Mouse (Mus musculus): Measurements from ENCODE around the gene Ahnak. TPM values are rescaled to one million over a fixed set of nuclear protein-coding genes. Genes with fewer than 3 reads are reported as not detected.

Ahnak gene
- total and polyA plus RNA-seq, 3 experiments, result 1.2 to 2.2 TPM; not detected in 1

DNA sequence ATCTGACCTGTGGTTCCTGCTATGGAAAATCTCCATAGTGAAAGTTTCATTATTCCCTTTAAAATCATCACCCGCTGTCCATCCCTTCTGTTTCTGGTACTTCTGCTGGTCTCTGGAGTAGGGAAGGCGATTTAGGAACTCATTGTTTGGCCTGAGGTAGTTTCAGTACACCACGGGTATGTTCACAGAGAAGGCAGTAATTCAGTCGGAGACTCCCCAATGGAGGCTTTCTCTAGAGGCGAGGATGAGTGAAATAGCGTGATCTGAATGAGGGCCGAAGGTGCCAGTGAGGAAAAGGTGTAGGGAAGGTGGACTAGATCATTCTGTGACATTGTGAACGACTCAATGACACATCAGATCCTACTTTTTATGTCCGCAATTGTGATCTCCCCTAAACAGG lies 34.9 kb upstream of the Ahnak start:
- peak; percentile 43 for DNase-seq (ENCODE audit: low read depth, low spot score)
- Histone ChIP-seq H3K4me1 (ENCODE audit: control insufficient read depth in 1 of 2, insufficient read depth in 2 of 2, low read length in 2 of 2) (peaks cover 9 to 25% of the 10 kb centered on the region in 2 experiments), H3K27me3 (ENCODE audit: control insufficient read depth in 1 of 2, insufficient read depth in 2 of 2, low read length in 2 of 2) (no peaks in the 10 kb centered on the region), H3K9me3 (replicated peaks; ENCODE audit: insufficient read depth, low read length) (no peaks in the 10 kb centered on the region), H3K4me3 (ENCODE audit: control insufficient read depth in 1 of 2, insufficient read depth in 1 of 2, low read depth in 2 of 2, low read length in 2 of 2) (peak overlapping the region; percentile 67 to 81), H3K27ac (ENCODE audit: control insufficient read depth, low read depth, low read length) (peak overlapping the region; percentile 82), H3K9ac (ENCODE audit: control insufficient read depth, low read depth, low read length, poor library complexity, severe bottlenecking) (peak overlapping the region; percentile 83), H3K36me3 (ENCODE audit: control insufficient read depth in 1 of 2, insufficient read depth in 2 of 2, low read length in 2 of 2) (peaks cover 22 to 47% of the 10 kb centered on the region in 2 experiments), H3K79me2 (ENCODE audit: control insufficient read depth, insufficient read depth, low read length, poor library complexity) (peaks cover 37% of the 10 kb centered on the region)
- TF ChIP-seq NRF1 (IDR thresholded peaks at IDR 0.05; ENCODE audit: insufficient read depth, low read depth, low read length, poor library complexity, severe bottlenecking), result no peak
- no peak for TF ChIP-seq MYC (IDR thresholded peaks at IDR 0.05; ENCODE audit: low read depth, low read length)
- TF ChIP-seq MYB (IDR thresholded peaks at IDR 0.05; ENCODE audit: low read depth, low read length), result no peak
- no peak for TF ChIP-seq EP300 (IDR thresholded peaks at IDR 0.05; ENCODE audit: low read depth in 1 of 2, low read length in 2 of 2)
- TF ChIP-seq ZNF384 (IDR thresholded peaks at IDR 0.05; ENCODE audit: low read depth, low read length), result no peak
- no peak for TF ChIP-seq USF1 (IDR thresholded peaks at IDR 0.05; ENCODE audit: low read depth, low read length)
- no peak for TF ChIP-seq JUND (IDR thresholded peaks at IDR 0.05; ENCODE audit: low read depth, low read length)
- TF ChIP-seq POLR2AphosphoS5 (IDR thresholded peaks at IDR 0.05; ENCODE audit: borderline replicate concordance, low read depth, low read length), result no peak
- TF ChIP-seq USF2 (IDR thresholded peaks at IDR 0.05; ENCODE audit: borderline replicate concordance in 1 of 2, insufficient read depth in 1 of 2, low read depth in 1 of 2, low read length in 2 of 2), result no peak
- TF ChIP-seq MAZ (IDR thresholded peaks at IDR 0.05; ENCODE audit: low read depth, low read length), result no peak
- TF ChIP-seq SIN3A (IDR thresholded peaks at IDR 0.05; ENCODE audit: low read length), result no peak
- no peak for TF ChIP-seq TCF12 (IDR thresholded peaks at IDR 0.05; ENCODE audit: low read depth, low read length)
- TF ChIP-seq CHD2 (IDR thresholded peaks at IDR 0.05; ENCODE audit: low read length), result no peak
- no peak for TF ChIP-seq KAT2A (conservative IDR thresholded peaks at IDR 0.05; ENCODE audit: low read depth, low read length)

DNA sequence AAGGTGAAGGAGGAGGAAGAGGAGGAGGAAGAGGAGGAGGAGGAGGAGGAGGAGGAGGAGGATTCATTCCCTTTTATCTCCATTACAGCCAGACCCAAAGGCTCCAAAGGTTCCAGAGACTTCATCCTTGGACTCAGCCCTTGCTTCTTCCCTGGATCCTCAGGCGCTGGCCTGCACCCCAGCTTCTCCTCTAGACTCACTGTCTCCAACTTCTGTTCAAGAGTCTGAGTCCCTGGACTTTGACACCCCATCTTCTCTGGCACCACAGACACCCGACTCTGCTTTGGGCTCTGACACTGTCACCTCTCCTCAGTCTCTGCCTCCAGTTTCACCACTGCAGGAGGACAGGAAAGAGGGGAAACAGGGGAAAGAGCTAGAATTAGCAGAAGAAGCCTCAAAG lies 26.8 kb upstream of the Ahnak start:
- Histone ChIP-seq H3K79me2 (ENCODE audit: control insufficient read depth, insufficient read depth, low read length, poor library complexity) (peaks cover 23% of the 10 kb centered on the region), H3K27ac (ENCODE audit: control insufficient read depth, low read depth, low read length) (no peak overlapping the region), H3K9me3 (replicated peaks; ENCODE audit: insufficient read depth, low read length) (no peaks in the 10 kb centered on the region), H3K9ac (ENCODE audit: control insufficient read depth, low read depth, low read length, poor library complexity, severe bottlenecking) (no peak overlapping the region), H3K4me3 (ENCODE audit: control insufficient read depth in 1 of 2, insufficient read depth in 1 of 2, low read depth in 2 of 2, low read length in 2 of 2) (no peak overlapping the region), H3K36me3 (ENCODE audit: control insufficient read depth in 1 of 2, insufficient read depth in 2 of 2, low read length in 2 of 2) (peaks cover 0 to 28% of the 10 kb centered on the region in 2 experiments; a peak in 3 of 4 replicates), H3K27me3 (ENCODE audit: control insufficient read depth in 1 of 2, insufficient read depth in 2 of 2, low read length in 2 of 2) (no peaks in the 10 kb centered on the region), H3K4me1 (ENCODE audit: control insufficient read depth in 1 of 2, insufficient read depth in 2 of 2, low read length in 2 of 2) (peaks cover 0 to 3% of the 10 kb centered on the region in 2 experiments; a peak in 1 of 4 replicates)
- TF ChIP-seq SIN3A (IDR thresholded peaks at IDR 0.05; ENCODE audit: low read length), result no peak
- TF ChIP-seq USF1 (IDR thresholded peaks at IDR 0.05; ENCODE audit: low read depth, low read length), result no peak
- TF ChIP-seq MAFK (IDR thresholded peaks at IDR 0.05; ENCODE audit: borderline replicate concordance, low read depth, low read length), result no peak
- TF ChIP-seq MYB (IDR thresholded peaks at IDR 0.05; ENCODE audit: low read depth, low read length), result no peak
- DNase-seq (ENCODE audit: low read depth, low spot score), result no peak

Measured in MEL (cell line).